Mouse (Mus musculus) right cerebral cortex, postnatal 36 days (tissue): ENCODE results near the gene Tenm3.

Experiments used
- DNase-seq, 2 experiments: peaks; one replicate each; pipeline ENCODE4 v3.0.0; 2022; ENCODE audit warnings: low spot score in 2 of 2, mixed read lengths in 1 of 2

Gene Tenm3

DNA sequence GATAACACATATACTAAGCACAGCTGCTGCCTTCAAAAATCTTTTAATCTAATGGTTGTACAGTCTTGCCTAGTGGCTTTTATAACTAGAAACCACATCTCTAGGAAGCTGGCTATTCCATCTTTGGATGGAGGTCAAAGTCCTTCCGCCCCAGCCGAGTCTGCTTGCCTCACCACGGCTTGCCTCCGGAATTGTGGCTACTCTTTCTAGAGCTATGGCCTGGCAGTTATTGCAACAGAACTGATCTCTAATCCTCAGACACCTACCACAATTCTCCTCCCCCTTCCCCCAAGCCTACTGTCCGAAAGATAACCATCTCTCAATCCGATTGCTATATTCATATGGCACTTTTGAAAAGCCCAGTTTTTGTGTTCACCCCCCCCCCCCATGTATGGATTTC lies 101.0 kb downstream of the Tenm3 start:
- DNase-seq = no peak

GRCm38 (mm10) chr8:48740951-48741350 lies 102.8 kb downstream of the Tenm3 start:
- no peak for DNase-seq

DNA sequence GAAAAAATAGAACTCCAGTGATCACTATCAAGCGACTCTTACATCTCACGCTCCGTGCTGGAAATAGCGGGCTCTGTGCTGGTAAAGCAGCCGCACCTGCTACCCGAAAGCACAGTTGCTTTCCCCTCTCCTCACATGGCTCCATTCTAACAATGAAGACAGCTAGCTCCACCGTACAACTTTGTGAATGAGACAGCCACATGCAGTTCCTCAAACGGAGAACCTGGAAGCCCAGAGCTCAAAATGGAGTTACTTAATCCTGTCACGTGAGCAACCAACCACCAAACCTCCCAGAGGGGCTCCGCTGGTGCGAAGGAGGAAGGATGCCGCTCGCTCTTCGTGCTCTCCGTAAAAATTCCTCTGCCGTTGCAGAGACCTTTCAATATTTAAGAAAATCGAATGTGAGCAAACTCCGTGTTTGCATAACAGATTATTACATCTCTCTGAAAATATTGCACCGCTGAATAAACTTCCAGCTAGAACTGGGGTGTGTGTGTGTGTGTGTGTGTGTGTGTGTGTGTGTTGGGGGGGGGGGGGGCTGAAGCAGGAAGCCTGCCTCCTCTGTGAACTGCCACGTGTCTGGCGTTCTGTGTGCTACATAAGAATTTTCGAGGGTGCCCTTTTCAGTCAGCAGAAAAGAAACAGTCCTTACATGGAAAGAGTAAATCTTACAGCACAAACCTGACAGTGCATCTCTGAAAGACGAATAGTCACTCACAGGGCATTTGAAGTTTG lies 103.4 kb downstream of the Tenm3 start:
- peak in 1 of 2 experiments; percentile 11 for DNase-seq

GRCm38 (mm10) chr8:48733731-48734130 lies 110.0 kb downstream of the Tenm3 start:
- no peak for DNase-seq

- no peak for DNase-seq
Observed at GRCm38 (mm10) chr8:48733057-48733456, 110.7 kb downstream of the Tenm3 start.

- DNase-seq = no peak
Observed at GRCm38 (mm10) chr8:48730701-48731100, 113.0 kb downstream of the Tenm3 start.

- DNase-seq = no peak
Observed at GRCm38 (mm10) chr8:48728833-48729690, 114.7 kb downstream of the Tenm3 start.

DNA sequence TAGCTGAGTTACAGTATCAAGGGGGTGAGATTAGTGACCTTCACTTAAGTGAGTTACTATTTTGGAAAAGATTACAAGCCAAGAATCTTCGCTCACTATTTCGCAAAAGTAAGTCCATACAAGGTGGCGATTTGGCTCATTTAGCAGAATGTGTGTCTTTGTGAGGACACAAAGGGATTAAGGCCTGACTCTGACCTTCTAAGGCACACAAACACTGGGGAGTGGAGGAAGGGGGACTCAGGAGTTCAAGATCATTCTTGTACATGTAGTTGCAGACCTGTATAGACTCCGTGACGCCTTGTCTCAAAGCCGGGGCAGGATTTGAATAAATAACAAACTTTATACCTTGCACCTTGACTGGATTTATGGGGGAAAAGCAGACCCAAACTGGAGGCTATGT lies 115.7 kb downstream of the Tenm3 start:
- no peak for DNase-seq

DNA sequence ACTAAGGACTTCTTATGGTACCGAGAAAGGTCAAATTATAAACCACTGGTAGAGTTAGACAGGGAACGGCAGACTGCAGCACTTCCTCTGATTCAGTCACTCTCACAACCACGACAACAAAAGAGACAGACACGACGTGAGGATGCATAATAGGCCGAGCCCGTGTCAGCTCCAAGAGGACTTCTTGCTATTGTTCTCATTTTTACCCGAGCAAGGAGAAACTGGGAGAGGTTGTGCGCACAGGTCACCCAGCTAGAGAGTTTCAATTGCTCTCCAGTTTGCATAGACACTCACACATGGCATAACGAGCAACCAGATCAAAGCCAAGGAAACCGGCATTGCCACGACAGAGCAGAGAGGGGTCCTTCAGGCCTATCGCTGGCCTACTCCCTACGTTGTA lies 121.0 kb downstream of the Tenm3 start:
- no peak for DNase-seq

- no peak for DNase-seq
Observed at GRCm38 (mm10) chr8:48722318-48722717, 121.4 kb downstream of the Tenm3 start.

DNA sequence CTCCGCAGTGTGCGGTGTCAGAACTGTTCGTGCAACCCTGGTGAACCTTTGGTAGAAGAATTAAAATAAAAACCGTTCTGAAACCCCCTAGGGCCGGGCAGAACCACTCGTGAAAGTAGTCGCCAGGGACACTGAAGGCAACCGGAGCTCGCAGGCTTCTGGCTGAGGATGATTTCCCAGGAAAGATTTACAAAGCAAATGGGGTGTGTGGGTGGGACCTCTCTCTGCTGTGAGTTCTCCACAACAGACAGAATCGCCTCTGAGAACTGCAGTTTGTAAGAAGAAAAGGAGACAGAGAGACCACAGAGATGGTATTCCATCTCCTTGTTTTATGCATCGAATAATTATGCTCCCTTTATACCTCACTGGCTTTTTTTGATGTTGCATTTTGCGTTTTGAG lies 122.4 kb downstream of the Tenm3 start:
- peak in 1 of 2 experiments; percentile 15 for DNase-seq

DNA sequence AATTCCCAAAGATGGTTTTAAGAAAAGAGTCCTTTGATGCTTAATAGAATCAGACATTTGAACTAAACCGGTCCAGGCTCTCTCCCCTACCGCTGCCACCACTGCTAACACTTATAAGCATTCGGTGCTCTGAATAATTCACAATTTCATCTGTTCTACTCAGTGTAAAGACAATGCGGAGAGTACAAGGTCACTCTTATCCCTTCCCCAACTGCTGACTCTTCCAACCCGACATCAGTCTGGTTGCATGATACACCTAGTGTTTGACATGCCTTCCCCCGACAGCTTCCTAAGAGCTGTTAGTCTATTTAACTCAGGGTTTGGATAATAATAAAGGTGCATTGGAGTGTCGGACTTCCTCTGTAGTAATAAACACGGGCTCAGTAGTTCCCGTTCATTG lies 128.1 kb downstream of the Tenm3 start:
- DNase-seq = no peak

DNA sequence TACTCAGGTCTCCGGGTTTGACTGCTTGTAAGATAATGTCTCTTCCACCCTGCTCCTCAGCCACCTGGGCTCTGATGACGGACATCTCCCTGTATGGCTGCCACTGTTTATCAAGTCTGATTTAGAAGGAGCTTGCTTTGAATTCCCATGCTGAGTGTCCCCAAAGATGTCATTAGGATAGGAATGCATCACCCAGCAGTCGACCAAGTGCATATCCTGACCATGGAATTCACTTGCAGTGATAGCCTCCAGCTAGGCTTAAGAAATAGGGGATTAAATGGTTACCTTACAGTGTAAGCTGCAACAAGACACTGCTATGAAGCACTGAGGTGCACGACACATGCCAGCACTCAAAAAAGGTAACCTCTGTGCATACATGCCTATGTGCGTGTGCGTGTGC lies 137.1 kb downstream of the Tenm3 start:
- no peak for DNase-seq

DNA sequence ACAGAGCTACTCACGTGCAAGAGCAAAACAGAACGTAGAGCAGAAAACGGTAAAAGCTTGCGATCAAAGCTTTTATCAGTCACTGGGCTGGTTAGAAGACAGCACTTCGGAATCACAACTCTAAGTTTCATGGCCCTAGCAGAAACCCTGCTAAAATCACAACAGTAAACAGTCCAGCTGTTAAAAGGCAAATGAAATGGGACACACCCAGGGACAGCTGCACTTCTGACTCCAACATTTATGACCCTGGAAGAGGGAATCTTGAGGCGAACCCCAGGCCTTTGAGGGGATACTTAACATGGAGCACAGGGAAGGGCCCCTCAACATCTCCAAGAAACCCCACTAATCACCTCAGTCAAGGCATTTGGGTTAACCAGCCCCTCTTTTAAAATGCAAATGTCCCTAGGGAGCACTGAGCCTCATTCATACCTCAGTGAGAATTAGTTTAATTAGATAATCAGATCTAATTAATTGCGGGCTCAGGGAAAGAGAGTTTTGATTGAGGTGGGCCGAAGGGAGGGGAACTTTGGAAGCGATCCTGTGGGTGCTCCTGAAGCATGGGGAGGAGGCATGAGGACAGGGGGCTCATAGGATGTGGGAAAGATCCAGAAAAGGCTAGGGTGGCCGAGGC lies 138.8 kb downstream of the Tenm3 start:
- DNase-seq = no peak

DNA sequence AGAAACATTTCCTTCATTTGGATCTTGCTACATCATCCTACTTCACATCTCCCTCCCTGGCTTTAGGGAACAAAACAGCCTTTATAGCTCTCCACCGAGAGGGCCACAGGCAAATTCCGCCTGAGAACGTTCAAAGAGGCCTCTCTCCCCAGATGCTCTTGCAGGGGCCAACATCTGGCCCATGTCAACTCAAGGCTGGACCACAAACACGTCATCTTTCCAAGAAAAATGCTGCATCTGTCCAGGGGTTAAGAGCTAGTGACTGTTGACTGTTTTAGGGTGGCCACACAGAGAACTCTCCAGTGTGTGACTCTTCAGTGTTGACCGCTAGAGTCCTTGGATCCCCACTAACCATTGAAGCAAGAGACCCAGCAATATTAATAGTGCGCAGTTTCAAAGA lies 139.3 kb downstream of the Tenm3 start:
- no peak for DNase-seq

- no peak for DNase-seq
Observed at GRCm38 (mm10) chr8:48690665-48691395, 152.9 kb downstream of the Tenm3 start.

- DNase-seq = no peak
Observed at GRCm38 (mm10) chr8:48688706-48689105, 155.0 kb downstream of the Tenm3 start.

DNA sequence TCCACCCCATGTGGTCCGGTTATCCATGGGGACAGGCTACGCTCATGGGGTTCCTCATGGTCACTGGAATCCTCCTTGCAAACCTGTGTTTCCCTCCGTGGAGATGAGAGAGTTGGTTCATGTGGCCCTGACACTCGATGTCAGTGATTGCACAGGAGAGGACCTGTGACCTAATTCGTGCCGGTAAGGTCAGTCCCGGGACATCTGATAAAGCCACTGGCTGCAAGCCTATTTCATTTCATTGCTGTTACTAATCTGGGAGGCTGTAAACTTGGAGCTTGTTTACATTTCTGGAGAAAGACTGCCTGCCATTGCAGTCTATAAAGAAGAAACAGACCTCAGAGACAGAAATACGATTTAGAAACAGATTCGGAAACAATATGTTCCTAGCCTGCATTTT lies 155.6 kb downstream of the Tenm3 start:
- no peak for DNase-seq

- no peak for DNase-seq
Observed at GRCm38 (mm10) chr8:48673476-48673875, 170.3 kb downstream of the Tenm3 start.

- peak; percentile 20 to 25 for DNase-seq
Observed at GRCm38 (mm10) chr8:48672471-48672870, 171.3 kb downstream of the Tenm3 start.

GRCm38 (mm10) chr8:48671318-48671717 lies 172.4 kb downstream of the Tenm3 start:
- DNase-seq = no peak

DNA sequence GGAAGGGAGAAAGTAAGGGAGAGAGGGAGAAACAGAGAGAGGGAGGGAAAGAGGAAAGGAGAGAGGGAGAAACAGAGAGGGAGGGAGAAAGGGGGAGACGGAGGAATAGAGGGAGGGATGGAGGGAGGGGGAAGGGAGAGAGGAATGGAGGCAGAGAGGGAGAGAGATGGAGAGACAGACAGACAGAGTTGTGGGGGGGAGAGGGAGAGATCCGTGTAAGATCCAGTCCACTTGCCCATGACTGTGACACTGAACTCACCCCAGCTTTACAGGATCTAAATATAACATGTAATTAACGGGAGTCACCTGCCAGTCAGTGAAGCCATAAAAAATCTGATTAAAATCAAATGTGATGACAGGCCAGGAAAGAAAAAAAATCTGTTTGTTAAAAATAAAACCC lies 172.9 kb downstream of the Tenm3 start:
- DNase-seq = no peak
